Mouse (Mus musculus): Measurements from ENCODE around the gene Pbx3.

GRCm38 (mm10) chr2:34168191-34168590, 204.8 kb downstream of the Pbx3 start:
- TF ChIP-seq CTCF (IDR thresholded peaks at IDR 0.05; ENCODE audit: borderline replicate concordance, extremely low read depth, insufficient read depth, insufficient read length) (no peak), POLR2A (IDR thresholded peaks at IDR 0.05; ENCODE audit: borderline replicate concordance, extremely low read depth, insufficient read depth, insufficient read length, poor library complexity, severe bottlenecking) (no peak)

Data from brain, embryonic 14.5 days (tissue).